Mouse (Mus musculus) forebrain, postnatal 0 days (tissue): ENCODE data around the gene Zdhhc7. TPM values are rescaled to one million over a fixed set of nuclear protein-coding genes. Genes with fewer than 3 reads are reported as not detected.

Experiments used
- ATAC-seq: fragments of 200-750 bp; cut with Nextera tagmentation; 2 replicates; pipeline ENCODE4 v1.8.0; 2017; ENCODE audit warnings: mild to moderate bottlenecking, moderate library complexity
- DNase-seq: peaks from one replicate; pipeline ENCODE4 v3.0.0-alpha.2; 2015
- H3K27ac ChIP-seq: fragments of 300-500 bp; sonication (generic); 2 replicates; pipeline ENCODE4 v1.5.1; 2014; ENCODE audit warnings: low read depth, mild to moderate bottlenecking, antibody characterized with exemption, low read length, moderate library complexity, mixed read lengths
- H3K27me3 ChIP-seq: fragments of 300-500 bp; sonication (generic); 2 replicates; pipeline ENCODE4 v1.6.1; 2014; ENCODE audit warnings: mild to moderate bottlenecking, low read length, mixed read lengths; ENCODE audit not compliant: insufficient read depth
- H3K36me3 ChIP-seq: fragments of 300-500 bp; sonication (generic); 2 replicates; pipeline ENCODE4 v1.6.1; 2014; ENCODE audit warnings: mild to moderate bottlenecking, moderate library complexity; ENCODE audit not compliant: insufficient read depth
- H3K4me1 ChIP-seq: fragments of 300-500 bp; sonication (generic); 2 replicates; pipeline ENCODE4 v1.6.1; 2014; ENCODE audit warnings: antibody characterized with exemption; ENCODE audit not compliant: insufficient read depth
- H3K4me2 ChIP-seq: fragments of 300-500 bp; sonication (generic); 2 replicates; pipeline ENCODE4 v1.6.1; 2014; ENCODE audit warnings: low read depth, mild to moderate bottlenecking, moderate library complexity
- H3K4me3 ChIP-seq: fragments of 300-500 bp; sonication (generic); 2 replicates; pipeline ENCODE4 v1.5.1; 2014; ENCODE audit warnings: low read depth, low read length, mixed read lengths
- H3K9ac ChIP-seq: fragments of 300-500 bp; sonication (generic); 2 replicates; pipeline ENCODE4 v1.6.1; 2014; ENCODE audit warnings: mild to moderate bottlenecking
- H3K9me3 ChIP-seq: fragments of 300-500 bp; sonication (generic); 2 replicates; pipeline ENCODE4 v1.6.1; 2016; ENCODE audit warnings: low read length
- CTCF ChIP-seq: sonication (generic); IDR thresholded peaks from 2 replicates; pipeline ENCODE4 v1.5.1; 2016; ENCODE audit warnings: antibody characterized with exemption, control low read depth, low read depth
- WGBS: fragments of 180-500 bp; shearing (Covaris S2); extraction: QIAGEN DNeasy Blood & Tissue Kit; methylation state at CpG from one replicate; pipeline ENCODE4 v1.1.7; 2014; 5-methylcytosine and 5-hydroxymethylcytosine counted together
- polyA plus RNA-seq: library from polyadenylated mRNA; unstranded; fragments of >200 nt; fragmentation: Nextera tagmentation; extraction: Ambion mirVana; gene quantifications from 2 replicates; pipeline ENCODE4 v1.2.1, GENCODE M21; 2015
- total RNA-seq: library from RNA; depleted of rRNA; stranded (reverse); fragments of >200 nt; gene quantifications from 2 replicates; pipeline ENCODE4 v1.2.3, GENCODE M21; 2014

Zdhhc7 gene
- total and polyA plus RNA-seq, 2 experiments from 2014 or later, result 25.3 to 37.6 TPM

- H3K9ac ChIP-seq, result no peak overlapping the region
Measured at GRCm38 (mm10) chr8:120124836-120125389, 23.6 kb upstream of the Zdhhc7 start.

GRCm38 (mm10) chr8:120124261-120124660 is 23.0 kb upstream of the Zdhhc7 start:
- no peaks in the 10 kb centered on the region for H3K36me3 ChIP-seq
- ATAC-seq (no peak), DNase-seq (no peak)
- no peak overlapping the region for H3K9ac ChIP-seq
- H3K27ac ChIP-seq, result no peak overlapping the region
- no peaks in the 10 kb centered on the region for H3K4me1 ChIP-seq
- H3K27me3 ChIP-seq, result no peaks in the 10 kb centered on the region
- no peak for TF ChIP-seq CTCF
- no peak overlapping the region for H3K4me3 ChIP-seq
- no peak overlapping the region for H3K4me2 ChIP-seq
- no peaks in the 10 kb centered on the region for H3K9me3 ChIP-seq
- WGBS, result 64% methylated on average over 6 of the region's 6 CpGs

More at GRCm38 (mm10) chr8:120124836-120125389, 23.6 kb upstream of the Zdhhc7 start:
- H3K27me3 ChIP-seq, result no peaks in the 10 kb centered on the region
- no peak overlapping the region for H3K27ac ChIP-seq
- 43% methylated on average over 7 of the region's 7 CpGs for WGBS
- no peak overlapping the region for H3K4me2 ChIP-seq
- H3K4me1 ChIP-seq, result no peaks in the 10 kb centered on the region
- H3K36me3 ChIP-seq, result no peaks in the 10 kb centered on the region
- no peak overlapping the region for H3K4me3 ChIP-seq
- no peaks in the 10 kb centered on the region for H3K9me3 ChIP-seq
- no peak for TF ChIP-seq CTCF
- peak; percentile 82 for ATAC-seq
- no peak for DNase-seq

- ATAC-seq, result no peak
- no peak for DNase-seq
- H3K36me3 ChIP-seq, result no peaks in the 10 kb centered on the region
- H3K27ac ChIP-seq, result no peak overlapping the region
- H3K27me3 ChIP-seq, result no peaks in the 10 kb centered on the region
- H3K4me2 ChIP-seq, result no peak overlapping the region
- H3K9me3 ChIP-seq, result no peaks in the 10 kb centered on the region
- H3K4me1 ChIP-seq, result no peaks in the 10 kb centered on the region
- H3K9ac ChIP-seq, result no peak overlapping the region
- no peak for TF ChIP-seq CTCF
- 64% methylated on average over 5 of the region's 5 CpGs for WGBS
- H3K4me3 ChIP-seq, result no peak overlapping the region
Measured at GRCm38 (mm10) chr8:120120951-120121350, 19.7 kb upstream of the Zdhhc7 start.

GRCm38 (mm10) chr8:120119931-120120330 is 18.6 kb upstream of the Zdhhc7 start:
- no peak for ATAC-seq
- Histone ChIP-seq H3K27me3 (no peaks in the 10 kb centered on the region), H3K4me2 (no peak overlapping the region), H3K9ac (0 out of 2 replicates have a peak overlapping the region, but pooled peaks have one; percentile 10), H3K27ac (no peak overlapping the region), H3K9me3 (no peaks in the 10 kb centered on the region), H3K36me3 (no peaks in the 10 kb centered on the region), H3K4me3 (no peak overlapping the region), H3K4me1 (no peaks in the 10 kb centered on the region)
- TF ChIP-seq CTCF, result no peak
- WGBS, result 62% methylated on average over 6 of the region's 6 CpGs
- no peak for DNase-seq

- 60% methylated on average over 3 of the region's 3 CpGs for WGBS
- H3K9me3 ChIP-seq, result no peaks in the 10 kb centered on the region
- TF ChIP-seq CTCF, result no peak
- no peak overlapping the region for H3K27ac ChIP-seq
- no peak overlapping the region for H3K4me3 ChIP-seq
- H3K9ac ChIP-seq, result 0 out of 2 replicates have a peak overlapping the region, but pooled peaks have one; percentile 10
- DNase-seq (no peak), ATAC-seq (no peak; the same call in 1 of the 2 replicates)
- no peak overlapping the region for H3K4me2 ChIP-seq
- no peaks in the 10 kb centered on the region for H3K4me1 ChIP-seq
- H3K36me3 ChIP-seq, result no peaks in the 10 kb centered on the region
- no peaks in the 10 kb centered on the region for H3K27me3 ChIP-seq
Measured at GRCm38 (mm10) chr8:120119429-120119828, 18.1 kb upstream of the Zdhhc7 start.

- Histone ChIP-seq H3K36me3 (no peaks in the 10 kb centered on the region), H3K4me2 (no peak overlapping the region), H3K9ac (no peak overlapping the region), H3K4me1 (no peaks in the 10 kb centered on the region), H3K27ac (no peak overlapping the region), H3K9me3 (no peaks in the 10 kb centered on the region), H3K27me3 (no peaks in the 10 kb centered on the region), H3K4me3 (no peak overlapping the region)
- WGBS, result 68% methylated on average over 5 of the region's 5 CpGs
- TF ChIP-seq CTCF, result no peak
- no peak for DNase-seq
- no peak for ATAC-seq
Measured at GRCm38 (mm10) chr8:120118847-120119246, 17.6 kb upstream of the Zdhhc7 start.

GRCm38 (mm10) chr8:120118162-120118561 is 16.9 kb upstream of the Zdhhc7 start:
- Histone ChIP-seq H3K9me3 (no peaks in the 10 kb centered on the region), H3K9ac (no peak overlapping the region), H3K4me3 (no peak overlapping the region), H3K27ac (no peak overlapping the region), H3K36me3 (no peaks in the 10 kb centered on the region), H3K4me2 (no peak overlapping the region), H3K4me1 (no peaks in the 10 kb centered on the region), H3K27me3 (no peaks in the 10 kb centered on the region)
- no peak for ATAC-seq
- DNase-seq, result no peak
- WGBS, result 84% methylated on average over 9 of the region's 9 CpGs
- TF ChIP-seq CTCF, result no peak

- no peak overlapping the region for H3K4me2 ChIP-seq
- H3K27me3 ChIP-seq, result no peaks in the 10 kb centered on the region
- ATAC-seq, result no peak
- no peak for TF ChIP-seq CTCF
- no peak overlapping the region for H3K27ac ChIP-seq
- no peaks in the 10 kb centered on the region for H3K36me3 ChIP-seq
- no peaks in the 10 kb centered on the region for H3K9me3 ChIP-seq
- H3K4me1 ChIP-seq, result no peaks in the 10 kb centered on the region
- no peak overlapping the region for H3K4me3 ChIP-seq
- H3K9ac ChIP-seq, result no peak overlapping the region
- DNase-seq, result no peak
- WGBS, result 75% methylated on average over 7 of the region's 7 CpGs
Measured at GRCm38 (mm10) chr8:120116600-120116999, 15.3 kb upstream of the Zdhhc7 start.
